Mouse (Mus musculus): ENCODE measurements around the gene Limk1. TPM values are rescaled to one million over a fixed set of nuclear protein-coding genes. Genes with fewer than 3 reads are reported as not detected.

Limk1 gene
- polyA plus RNA-seq, 1 experiment from 2014 or later: 1.8 TPM

GRCm38 (mm10) chr5:134607121-134607520 is 81.3 kb downstream of the Limk1 start:
- H3K36me3 ChIP-seq (ENCODE audit: control insufficient read depth, insufficient read depth): no peaks in the 10 kb centered on the region
- no peaks in the 10 kb centered on the region for H3K9me3 ChIP-seq (ENCODE audit: control insufficient read depth)
- TF ChIP-seq CTCF (IDR thresholded peaks at IDR 0.05; ENCODE audit: low read depth): no peak
- no peak overlapping the region for H3K4me2 ChIP-seq (replicated peaks; ENCODE audit: low read depth)
- H3K9ac ChIP-seq (ENCODE audit: low read depth, low read length): no peak overlapping the region
- no peak for ATAC-seq
- no peak overlapping the region for H3K4me3 ChIP-seq (ENCODE audit: low read depth, low read length)
- whole genome bisulfite sequencing: 67% methylated on average over 5 of the region's 5 CpGs
- 0 out of 2 replicates have a peak, but pooled peaks cover 4% of the 10 kb centered on the region for H3K4me1 ChIP-seq (replicated peaks; ENCODE audit: control insufficient read depth, insufficient read depth, low read length)
- no peak overlapping the region for H3K27ac ChIP-seq (ENCODE audit: low read depth, low read length)
- no peaks in the 10 kb centered on the region for H3K27me3 ChIP-seq (replicated peaks; ENCODE audit: control insufficient read depth, insufficient read depth, low read length)

GRCm38 (mm10) chr5:134606314-134606713 is 82.1 kb downstream of the Limk1 start:
- Histone ChIP-seq H3K36me3 (ENCODE audit: control insufficient read depth, insufficient read depth) (no peaks in the 10 kb centered on the region), H3K27me3 (replicated peaks; ENCODE audit: control insufficient read depth, insufficient read depth, low read length) (no peaks in the 10 kb centered on the region), H3K9ac (ENCODE audit: low read depth, low read length) (no peak overlapping the region), H3K27ac (ENCODE audit: low read depth, low read length) (no peak overlapping the region), H3K9me3 (ENCODE audit: control insufficient read depth) (no peaks in the 10 kb centered on the region), H3K4me1 (replicated peaks; ENCODE audit: control insufficient read depth, insufficient read depth, low read length) (0 out of 2 replicates have a peak, but pooled peaks cover under 1% of the 10 kb centered on the region), H3K4me2 (replicated peaks; ENCODE audit: low read depth) (no peak overlapping the region), H3K4me3 (ENCODE audit: low read depth, low read length) (no peak overlapping the region)
- peak; percentile 62 for TF ChIP-seq CTCF (IDR thresholded peaks at IDR 0.05; ENCODE audit: low read depth)
- ATAC-seq: no peak

Other genes starting within 250 kb of the Limk1 start
- gene Gtf2ird1, start 231.9 kb downstream of the Limk1 start, polyA plus RNA-seq (2015; fragmentation: Nextera tagmentation; extraction: Ambion mirVana): 42.8 and 46.8 TPM in 2 replicates
- 2.6 and 3.1 TPM in 2 replicates for gene Clip2, start 136.2 kb downstream of the Limk1 start, polyA plus RNA-seq (2015; fragmentation: Nextera tagmentation; extraction: Ambion mirVana)
- 0.13 and 0.25 TPM in 2 replicates for gene Syna, start 128.4 kb downstream of the Limk1 start, polyA plus RNA-seq (2015; fragmentation: Nextera tagmentation; extraction: Ambion mirVana)
- gene Rfc2, start 107.2 kb downstream of the Limk1 start, polyA plus RNA-seq (2015; fragmentation: Nextera tagmentation; extraction: Ambion mirVana): 88.6 and 93.2 TPM in 2 replicates
- 1.3 and 1.4 TPM in 2 replicates for gene Lat2, start 73.6 kb downstream of the Limk1 start, polyA plus RNA-seq (2015; fragmentation: Nextera tagmentation; extraction: Ambion mirVana)
- gene Eif4h, start 49.1 kb downstream of the Limk1 start, polyA plus RNA-seq (2015; fragmentation: Nextera tagmentation; extraction: Ambion mirVana): 217 and 232 TPM in 2 replicates
- gene Eln, start 58.7 kb upstream of the Limk1 start, polyA plus RNA-seq (2015; fragmentation: Nextera tagmentation; extraction: Ambion mirVana): 72.4 and 81.9 TPM in 2 replicates
- not detected in 2 replicates for gene Tmem270, start 218.1 kb upstream of the Limk1 start, polyA plus RNA-seq (2015; fragmentation: Nextera tagmentation; extraction: Ambion mirVana)
- not detected in 2 replicates for gene Cldn13, start 226.9 kb upstream of the Limk1 start, polyA plus RNA-seq (2015; fragmentation: Nextera tagmentation; extraction: Ambion mirVana)
- 30.3 and 31.4 TPM in 2 replicates for gene Mettl27, start 243.8 kb upstream of the Limk1 start, polyA plus RNA-seq (2015; fragmentation: Nextera tagmentation; extraction: Ambion mirVana)